Mouse (Mus musculus): ENCODE results near the gene Spz1.

- TF ChIP-seq POLR2A (IDR thresholded peaks at IDR 0.05; ENCODE audit: borderline replicate concordance, extremely low read depth, low read depth, low read length) (peak; percentile 84; the same call in 1 of the 2 replicates), CTCF (IDR thresholded peaks at IDR 0.05; ENCODE audit: insufficient read depth, low read length) (no peak)
Observed at GRCm38 (mm10) chr13:92610311-92611221, 34.6 kb upstream of the Spz1 start, which contains the start of gene Serinc5.

Data from lung, adult 2 months (tissue).